Mouse (Mus musculus): ENCODE results near the gene Lrp8. TPM values are rescaled to one million over a fixed set of nuclear protein-coding genes. Genes with fewer than 3 reads are reported as not detected.

Lrp8 gene
- 1 to 10 TPM; 5.4 to 8.7 TPM for polyA plus RNA-seq (2017; shearing (Covaris generic))

DNA sequence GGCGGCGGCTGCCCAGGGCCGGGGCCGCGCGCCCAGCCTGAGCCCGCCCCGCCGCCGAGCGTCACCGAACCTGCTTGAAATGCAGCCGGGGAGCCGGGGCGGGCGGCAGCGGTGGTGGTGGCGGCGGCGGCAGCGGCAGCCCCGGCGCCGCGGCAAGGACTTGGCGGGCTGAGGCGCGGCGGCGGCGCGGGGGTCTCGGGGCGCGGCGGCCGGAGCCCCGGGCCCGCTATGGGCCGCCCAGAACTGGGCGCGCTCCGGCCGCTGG, at the start of gene Lrp8:
TSS of gene Lrp8 (plus strand) at position 77 of the 265 bp plus-strand sequence.

DNA sequence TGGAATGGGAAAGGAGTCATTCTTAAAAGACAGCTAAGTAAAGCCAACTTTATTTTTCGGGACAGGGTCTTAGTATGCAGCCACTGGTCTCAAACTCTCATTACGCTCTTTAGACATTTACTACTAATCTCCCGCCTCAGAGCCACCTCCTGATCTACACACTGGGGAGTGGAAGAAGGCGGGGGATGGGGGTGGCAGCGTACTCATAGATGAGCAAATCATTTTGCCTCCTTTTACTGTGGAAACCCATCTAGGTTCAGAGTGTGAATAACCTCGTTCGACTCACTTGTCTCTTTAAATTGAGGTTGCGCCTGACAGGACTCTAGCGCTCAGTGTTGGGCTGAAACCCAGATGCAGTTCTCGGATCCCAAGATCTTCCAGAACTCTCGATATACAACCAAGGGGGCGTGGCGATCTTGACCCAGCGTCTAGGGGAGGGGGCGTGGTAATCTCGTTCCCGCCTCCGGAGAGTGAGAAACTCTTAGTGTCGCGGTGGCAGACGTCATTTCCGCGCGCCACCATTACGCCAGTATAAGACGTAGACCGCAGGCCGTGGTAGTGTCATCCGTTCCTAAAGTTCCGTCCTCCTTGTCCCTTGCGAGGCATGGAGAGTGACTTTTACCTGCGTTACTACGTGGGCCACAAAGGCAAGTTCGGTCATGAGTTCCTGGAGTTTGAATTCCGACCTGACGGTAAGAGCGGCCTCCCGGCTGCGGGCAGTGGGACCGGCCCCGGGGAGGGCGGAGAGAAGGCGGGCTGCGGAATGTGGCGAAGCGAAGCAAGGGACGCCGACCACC, 77.4 kb downstream of the Lrp8 start, which contains the start of gene Magoh:
TSS of gene Magoh (plus strand) at position 502 of the 797 bp plus-strand sequence.

DNA sequence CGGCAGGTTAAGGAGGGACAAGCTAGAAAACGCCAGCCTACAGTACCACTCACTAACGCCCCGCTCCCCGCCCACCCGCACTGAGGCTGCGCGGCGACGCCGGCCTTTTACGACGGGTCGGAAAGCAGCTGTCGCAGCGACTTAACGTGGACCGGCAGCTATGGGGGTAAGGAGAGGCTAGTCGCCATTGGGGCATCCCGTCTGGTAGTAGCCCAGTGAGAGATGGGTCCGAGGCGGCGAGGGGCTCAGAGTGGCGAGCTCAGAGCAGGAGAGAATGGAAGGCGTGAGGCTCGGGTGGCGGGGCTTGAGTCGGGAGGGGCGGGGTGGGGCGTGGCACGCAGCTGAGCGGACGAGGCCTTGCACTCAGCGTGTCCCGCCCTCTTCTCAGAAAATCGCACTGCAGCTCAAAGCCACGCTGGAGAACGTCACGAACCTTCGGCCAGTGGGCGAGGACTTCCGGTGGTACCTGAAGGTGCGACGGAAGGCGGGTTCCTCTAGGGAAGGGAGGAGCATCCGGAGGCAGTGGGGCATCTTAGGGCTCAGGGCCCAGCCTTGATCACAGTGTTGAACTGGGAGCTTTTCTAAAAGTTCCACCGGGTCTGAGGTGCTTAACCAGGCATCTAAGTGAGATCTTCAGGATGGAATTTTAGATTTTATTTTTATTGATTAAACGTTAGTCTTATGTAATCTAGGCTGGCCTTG, 87.8 kb downstream of the Lrp8 start, which contains the start of gene 0610037L13Rik:
TSS of gene 0610037L13Rik (plus strand) at position 83 of the 702 bp plus-strand sequence.

DNA sequence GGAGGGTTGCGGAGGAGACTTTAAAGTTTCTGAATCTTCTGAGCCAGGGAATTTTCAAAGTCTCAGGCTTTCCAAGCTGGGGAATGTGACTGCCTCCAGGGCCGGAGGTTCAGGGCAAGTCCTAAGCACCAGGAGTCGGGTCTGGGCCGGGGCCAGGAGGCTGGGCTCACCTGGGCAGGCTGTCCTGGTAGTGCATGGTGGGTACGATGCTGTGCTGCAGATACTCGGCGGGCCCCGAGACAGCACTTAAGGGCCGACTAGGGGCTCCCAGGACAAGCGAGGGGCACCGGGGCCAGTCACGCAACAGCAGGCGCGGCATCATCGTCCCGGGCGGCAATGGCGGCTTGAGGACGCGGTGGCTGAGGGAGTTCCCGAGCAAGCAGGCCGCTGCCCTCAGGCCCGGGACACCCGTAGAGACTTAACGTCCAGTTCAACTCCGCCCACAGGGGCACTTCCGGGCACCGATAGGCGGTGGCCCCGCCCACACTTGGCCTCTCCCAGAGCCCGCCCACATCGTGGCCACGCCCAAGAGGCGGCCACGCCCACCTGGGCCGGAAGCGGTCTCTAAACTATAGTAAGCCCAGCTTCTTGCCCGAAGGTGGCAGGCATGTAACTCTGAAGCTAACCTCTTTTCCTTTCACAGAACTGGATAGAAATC, 121.2 kb downstream of the Lrp8 start, which contains the start of gene Cpt2:
TSS of gene Cpt2 (minus strand) at position 466 of the 658 bp plus-strand sequence.

Other genes with a start within 250 kb of the Lrp8 start
- under 1 TPM in 1 of 2 experiments, not detected in 1; 0.45 TPM for gene Dmrtb1, start 118.0 kb upstream of the Lrp8 start, polyA plus RNA-seq (2017; shearing (Covaris generic))
- 100 to 1,000 TPM; 119 to 131 TPM for gene Magoh, start 77.5 kb downstream of the Lrp8 start, polyA plus RNA-seq (2017; shearing (Covaris generic))
- gene 0610037L13Rik, start 87.6 kb downstream of the Lrp8 start, polyA plus RNA-seq (2017; shearing (Covaris generic)): 10 to 100 TPM; 54.9 to 81.3 TPM
- gene Cpt2, start 121.3 kb downstream of the Lrp8 start, polyA plus RNA-seq (2017; shearing (Covaris generic)): 10 to 100 TPM; 20.2 to 24.5 TPM
- under 1 TPM in 1 of 2 experiments, not detected in 1; 0.13 TPM for gene Slc1a7, start 166.1 kb downstream of the Lrp8 start, polyA plus RNA-seq (2017; shearing (Covaris generic))

All from inflammation-experienced regulatory T-cells (primary cell).